ENCODE assay signal across 9 mouse cellular contexts in the genomic region with DNA sequence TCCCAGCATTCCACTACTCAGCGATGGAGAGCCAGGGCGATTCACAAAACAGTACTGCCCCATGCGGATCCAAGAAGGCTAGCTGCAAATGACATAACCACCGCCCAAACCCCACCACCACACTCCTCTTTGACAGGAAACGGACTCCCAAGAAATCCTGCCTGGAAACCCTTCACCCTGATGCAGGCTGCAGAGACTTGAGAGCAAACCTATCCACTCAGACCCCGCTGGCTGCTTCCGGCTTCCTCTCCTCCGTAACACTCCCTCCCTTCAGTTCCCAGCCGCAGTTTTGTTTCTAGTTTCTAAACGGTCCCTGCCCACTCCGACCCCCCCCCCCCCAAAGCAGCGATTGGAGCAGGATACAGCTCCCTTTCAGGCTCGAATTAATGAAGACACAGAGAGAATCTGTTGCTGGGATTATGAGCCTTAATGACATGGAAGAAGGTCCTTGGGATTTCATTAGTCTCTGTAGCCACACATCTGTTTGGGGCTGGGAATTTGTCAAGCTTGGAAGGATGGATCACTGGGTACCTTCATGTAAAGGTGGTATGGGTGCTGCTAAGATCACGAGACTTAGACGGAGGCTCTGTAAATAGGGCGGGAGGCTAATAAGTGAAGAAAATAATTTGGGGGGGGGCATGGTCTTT.
DNase-seq lines count a peak whose midpoint lies in the region; ATAC-seq lines count a peak whose summit lies in the region.
"Had no signal": no experiment of that assay in that cellular context is flagged by ENCODE, and none has a peak within 500 bp of the region (broad histone marks: within the 10 kb centered on the region; RNA-seq: fewer than 3 reads in every experiment).

No protein-coding gene starts in this region.

- peak overlapping the region; percentile 64 for H3K4me3 ChIP-seq in liver, embryonic 12.5 days
- peak overlapping the region; percentile 34 for H3K4me3 ChIP-seq in neural tube, embryonic 11.5 days (ENCODE audit: low read depth, low read length)

- no peaks in the 10 kb centered on the region for H3K9me3 ChIP-seq in liver, embryonic 12.5 days (replicated peaks)
- H3K9me3 ChIP-seq in neural tube, embryonic 11.5 days (ENCODE audit: control insufficient read depth, low read length): no peaks in the 10 kb centered on the region

- H3K4me2 ChIP-seq in liver, embryonic 12.5 days: peak overlapping the region; percentile 82
- H3K4me2 ChIP-seq in neural tube, embryonic 11.5 days (ENCODE audit: low read depth): peak overlapping the region; percentile 59

- H3K4me1 ChIP-seq in liver, embryonic 12.5 days: peaks cover 40% of the 10 kb centered on the region
- H3K4me1 ChIP-seq in neural tube, embryonic 11.5 days (ENCODE audit: control insufficient read depth, insufficient read depth, low read length): peaks cover 10% of the 10 kb centered on the region; the same call in 1 of the 2 replicates

- no peaks in the 10 kb centered on the region for H3K36me3 ChIP-seq in liver, embryonic 12.5 days
- no peaks in the 10 kb centered on the region for H3K36me3 ChIP-seq in neural tube, embryonic 11.5 days (ENCODE audit: control insufficient read depth, insufficient read depth, low read length)

- H3K27me3 ChIP-seq in liver, embryonic 12.5 days (replicated peaks): peaks cover 54% of the 10 kb centered on the region
- no peaks in the 10 kb centered on the region for H3K27me3 ChIP-seq in neural tube, embryonic 11.5 days (ENCODE audit: control insufficient read depth, insufficient read depth, low read length)

- no peak overlapping the region for H3K27ac ChIP-seq in liver, embryonic 12.5 days
- no peak overlapping the region for H3K27ac ChIP-seq in neural tube, embryonic 11.5 days (ENCODE audit: low read depth, low read length)
- H3K27ac ChIP-seq: macrophage had no signal

- DNase-seq in gastrocnemius, postnatal 10 days: peak; percentile 36
- DNase-seq in gastrocnemius, adult 8-10 months (ENCODE audit: low spot score in 2 of 2): no peak
- peak; percentile 43 for DNase-seq in adrenal gland, postnatal 14 days
- peak; percentile 46 to 51 for DNase-seq in frontal cortex, postnatal 36 days (ENCODE audit: low spot score in 2 of 2)
- peak; percentile 65 for DNase-seq in neural tube, embryonic 11.5 days (ENCODE audit: low spot score)
- DNase-seq in c-Kit-positive CD71-positive TER-119-positive erythroid progenitor cells, embryonic 14.5 days (ENCODE audit: low spot score): no peak

- peak; percentile 52 for ATAC-seq in inflammation-experienced regulatory T-cells, adult 6 months
- ATAC-seq in liver, embryonic 12.5 days: 0 out of 2 replicates have a peak, but pooled peaks have one; percentile 20
- ATAC-seq in neural tube, embryonic 11.5 days (ENCODE audit: insufficient read depth, low FRiP score, low TSS enrichment): peak; percentile 41

- WGBS in liver, embryonic 12.5 days (ENCODE audit: insufficient replicate concordance): under 1% methylated on average over 16 of the region's 16 CpGs
- WGBS in neural tube, embryonic 11.5 days: under 1% methylated on average over 16 of the region's 16 CpGs

- peak overlapping the region; percentile 68 for H3K9ac ChIP-seq in liver, embryonic 12.5 days
- H3K9ac ChIP-seq in neural tube, embryonic 11.5 days (ENCODE audit: low read length): peak overlapping the region; percentile 52

Comparison
In these comparisons a context has a peak if more than half of its experiments do, and no peak if none do; other contexts are left out.
1. DNase-seq: peak in gastrocnemius, postnatal 10 days (single experiment), adrenal gland, postnatal 14 days (single experiment), frontal cortex, postnatal 36 days (2 of 2) and neural tube, embryonic 11.5 days (single experiment); none in gastrocnemius, adult 8-10 months (0 of 2) and c-Kit-positive CD71-positive TER-119-positive erythroid progenitor cells, embryonic 14.5 days (single experiment).
2. Peak in every context shown above with its lines, with median percentiles within 50 percentile points of each other: ATAC-seq.